Mouse (Mus musculus) midbrain, embryonic 11.5 days (tissue): ENCODE results near the gene Gm10570. TPM values are rescaled to one million over a fixed set of nuclear protein-coding genes. Genes with fewer than 3 reads are reported as not detected.

Source experiments
- ATAC-seq: fragments of 200-750 bp; cut with Nextera tagmentation; 2 replicates; pipeline ENCODE4 v1.8.0; 2017; ENCODE audit warnings: moderate TSS enrichment, moderate library complexity; ENCODE audit not compliant: low FRiP score
- DNase-seq: peaks from one replicate; pipeline ENCODE4 v3.0.0; 2015; ENCODE audit warnings: low spot score; ENCODE audit errors: missing footprints
- H3K27ac ChIP-seq: fragments of 300-500 bp; sonication (generic); 2 replicates; pipeline ENCODE4 v1.5.1; 2014; ENCODE audit warnings: low read depth, low read length
- H3K27me3 ChIP-seq: fragments of 300-500 bp; sonication (generic); 2 replicates; pipeline ENCODE4 v1.6.1; 2014; ENCODE audit warnings: mild to moderate bottlenecking, low read length, moderate library complexity, mixed read lengths; ENCODE audit not compliant: control insufficient read depth, insufficient read depth
- H3K36me3 ChIP-seq: fragments of 300-500 bp; sonication (generic); 2 replicates; pipeline ENCODE4 v1.6.1; 2014; ENCODE audit warnings: mild to moderate bottlenecking, low read length, moderate library complexity, mixed read lengths; ENCODE audit not compliant: control insufficient read depth, insufficient read depth
- H3K4me1 ChIP-seq: fragments of 300-500 bp; sonication (generic); 2 replicates; pipeline ENCODE4 v1.6.1; 2014; ENCODE audit warnings: low read length; ENCODE audit not compliant: control insufficient read depth, insufficient read depth
- H3K4me2 ChIP-seq: fragments of 300-500 bp; sonication (generic); 2 replicates; pipeline ENCODE4 v1.6.1; 2014; ENCODE audit warnings: mild to moderate bottlenecking, moderate library complexity
- H3K4me3 ChIP-seq: fragments of 300-500 bp; sonication (generic); 2 replicates; pipeline ENCODE4 v1.5.1; 2014; ENCODE audit warnings: low read depth, low read length
- H3K9ac ChIP-seq: fragments of 300-500 bp; sonication (generic); 2 replicates; pipeline ENCODE4 v1.6.1; 2014; ENCODE audit warnings: low read length
- H3K9me3 ChIP-seq: fragments of 300-500 bp; sonication (generic); 2 replicates; pipeline ENCODE4 v1.6.1; 2016; ENCODE audit warnings: low read length; ENCODE audit not compliant: control insufficient read depth
- WGBS: fragments of 180-500 bp; shearing (Covaris S2); extraction: QIAGEN DNeasy Blood & Tissue Kit; methylation state at CpG from one replicate; pipeline ENCODE4 v1.1.7; 2014; 5-methylcytosine and 5-hydroxymethylcytosine counted together
- polyA plus RNA-seq: library from polyadenylated mRNA; unstranded; fragments of >200 nt; fragmentation: Nextera tagmentation; extraction: Ambion mirVana; gene quantifications from 2 replicates; pipeline ENCODE4 v1.2.1, GENCODE M21; 2014

The Gm10570 gene
- polyA plus RNA-seq, 1 experiment from 2014 or later = not detected

DNA sequence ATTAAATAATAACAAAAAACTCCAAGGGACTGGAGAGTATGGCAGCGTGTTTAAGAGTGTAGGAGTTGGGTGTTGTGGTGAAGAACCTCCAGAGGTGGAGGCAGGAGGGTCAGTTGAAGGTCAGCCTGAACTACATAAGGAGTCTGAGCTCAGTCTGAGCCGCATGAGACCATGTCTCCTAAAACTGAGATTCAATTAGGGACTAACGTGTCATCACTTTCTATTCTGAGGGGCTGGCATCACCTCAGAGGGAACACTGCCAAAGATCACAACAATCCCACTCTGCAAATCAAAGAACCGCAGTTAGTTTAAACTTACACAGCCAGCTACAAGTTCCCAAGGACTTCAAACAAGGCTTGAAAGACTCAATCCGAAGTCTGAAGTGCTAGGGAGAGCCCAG lies 15.1 kb upstream of the Gm10570 start:
- H3K9me3 ChIP-seq = no peaks in the 10 kb centered on the region
- DNase-seq (no peak), ATAC-seq (no peak)
- H3K36me3 ChIP-seq = peaks cover 13% of the 10 kb centered on the region
- no peak overlapping the region for H3K27ac ChIP-seq
- no peaks in the 10 kb centered on the region for H3K27me3 ChIP-seq
- no peak overlapping the region for H3K4me3 ChIP-seq
- no peak overlapping the region for H3K9ac ChIP-seq
- H3K4me1 ChIP-seq = no peaks in the 10 kb centered on the region
- WGBS = 91% methylated on average over 5 of the region's 5 CpGs
- H3K4me2 ChIP-seq = no peak overlapping the region

DNA sequence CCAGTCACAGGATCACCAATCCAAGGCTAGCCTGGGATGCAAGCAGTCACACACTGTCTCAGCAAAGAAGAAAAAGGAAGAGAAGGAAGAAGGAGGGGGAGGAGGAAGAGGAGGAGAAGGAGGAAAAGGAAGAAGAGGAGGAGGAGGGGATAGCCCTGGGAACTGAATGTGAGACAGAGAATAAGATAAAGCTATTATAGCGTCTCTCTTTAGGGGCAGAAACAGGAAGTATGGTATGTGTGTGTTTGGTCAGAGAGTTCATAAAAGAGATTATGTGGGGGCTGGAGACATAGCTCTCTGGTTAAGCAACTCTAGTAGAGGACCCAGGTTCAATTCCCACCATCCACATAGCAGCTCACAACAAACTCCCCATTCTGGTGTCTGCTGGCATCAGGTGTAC lies 14.7 kb upstream of the Gm10570 start:
- Histone ChIP-seq H3K4me2 (no peak overlapping the region), H3K9ac (no peak overlapping the region), H3K27ac (no peak overlapping the region), H3K27me3 (no peaks in the 10 kb centered on the region), H3K4me3 (no peak overlapping the region), H3K36me3 (peaks cover 13% of the 10 kb centered on the region), H3K4me1 (no peaks in the 10 kb centered on the region), H3K9me3 (no peaks in the 10 kb centered on the region)
- DNase-seq (no peak), ATAC-seq (no peak)
- 100% methylated on average over 1 of the region's 1 CpGs for WGBS

DNA sequence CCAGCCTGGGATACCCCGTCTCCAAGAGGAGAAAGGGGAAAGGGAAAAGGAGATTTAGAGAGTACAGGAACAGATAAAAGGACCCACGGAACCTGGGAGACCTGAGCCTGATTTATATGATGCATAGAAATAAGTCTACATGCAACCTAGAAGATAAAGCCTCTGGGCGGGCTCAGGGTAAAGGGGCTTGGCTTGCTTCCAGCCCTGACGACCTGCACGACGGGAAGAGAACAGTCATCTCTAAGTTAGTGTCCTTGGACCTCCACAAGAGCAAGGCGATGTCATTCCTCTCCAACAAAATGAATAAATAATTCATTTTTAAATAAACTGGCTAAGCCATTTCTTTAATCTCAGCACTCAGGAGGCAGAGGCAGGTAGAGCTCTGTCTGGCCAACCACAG lies 14.1 kb upstream of the Gm10570 start:
- Histone ChIP-seq H3K4me3 (no peak overlapping the region), H3K4me2 (no peak overlapping the region), H3K27ac (no peak overlapping the region), H3K4me1 (no peaks in the 10 kb centered on the region), H3K36me3 (peaks cover 10% of the 10 kb centered on the region), H3K9me3 (no peaks in the 10 kb centered on the region), H3K9ac (no peak overlapping the region), H3K27me3 (no peaks in the 10 kb centered on the region)
- DNase-seq (no peak), ATAC-seq (no peak)
- WGBS = 92% methylated on average over 7 of the region's 7 CpGs

DNA sequence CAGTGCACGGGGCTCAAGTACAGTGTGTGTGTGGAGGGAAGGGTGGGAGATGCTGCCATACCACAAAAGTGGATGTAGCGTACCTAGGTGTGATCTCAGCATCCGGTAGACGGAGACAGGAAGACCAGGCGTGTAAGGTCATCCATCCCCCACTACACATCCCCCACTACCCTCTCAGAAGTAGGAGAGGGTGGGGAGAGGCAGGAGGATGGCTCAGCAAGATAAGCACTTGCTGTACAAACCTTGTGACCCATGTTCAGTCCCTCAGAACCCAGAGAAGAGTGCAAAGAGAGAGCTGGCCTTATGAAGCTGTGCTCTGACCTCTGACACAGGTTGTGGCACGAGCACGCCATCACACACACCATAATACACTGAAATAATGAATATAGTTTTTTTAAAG lies 13.2 kb upstream of the Gm10570 start:
- peaks cover 8% of the 10 kb centered on the region for H3K36me3 ChIP-seq
- WGBS = 89% methylated on average over 7 of the region's 7 CpGs
- DNase-seq = no peak

DNA sequence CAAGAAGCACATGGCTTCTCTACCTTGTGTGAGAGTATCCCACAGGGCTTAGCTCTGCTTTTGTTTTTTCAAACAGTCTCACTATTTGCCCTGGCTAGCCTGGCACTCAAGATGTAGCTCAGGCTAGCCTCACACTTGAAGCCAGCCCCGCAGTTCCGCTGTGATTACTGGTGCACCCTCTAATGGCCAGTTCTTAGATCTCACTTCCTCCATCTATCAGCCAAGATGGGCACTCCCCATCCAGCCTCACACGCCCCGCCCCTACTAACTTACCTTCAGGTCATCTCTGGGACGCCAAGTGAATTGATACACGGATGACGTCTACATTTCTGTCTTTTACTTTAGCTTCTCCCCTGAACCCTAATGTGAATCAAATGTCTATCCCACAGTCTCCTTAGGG lies 11.1 kb upstream of the Gm10570 start:
- Histone ChIP-seq H3K4me2 (no peak overlapping the region), H3K4me1 (no peaks in the 10 kb centered on the region), H3K9ac (no peak overlapping the region), H3K27me3 (no peaks in the 10 kb centered on the region), H3K27ac (no peak overlapping the region), H3K36me3 (peaks cover under 1% of the 10 kb centered on the region), H3K4me3 (no peak overlapping the region), H3K9me3 (no peaks in the 10 kb centered on the region)
- ATAC-seq = no peak
- 85% methylated on average over 7 of the region's 7 CpGs for WGBS
- DNase-seq = no peak

More for the DNA sequence above, 13.2 kb upstream of the Gm10570 start:
- Histone ChIP-seq H3K4me1 (no peaks in the 10 kb centered on the region), H3K9ac (no peak overlapping the region), H3K4me3 (no peak overlapping the region), H3K27ac (no peak overlapping the region), H3K4me2 (no peak overlapping the region), H3K27me3 (no peaks in the 10 kb centered on the region), H3K9me3 (no peaks in the 10 kb centered on the region)
- no peak for ATAC-seq

DNA sequence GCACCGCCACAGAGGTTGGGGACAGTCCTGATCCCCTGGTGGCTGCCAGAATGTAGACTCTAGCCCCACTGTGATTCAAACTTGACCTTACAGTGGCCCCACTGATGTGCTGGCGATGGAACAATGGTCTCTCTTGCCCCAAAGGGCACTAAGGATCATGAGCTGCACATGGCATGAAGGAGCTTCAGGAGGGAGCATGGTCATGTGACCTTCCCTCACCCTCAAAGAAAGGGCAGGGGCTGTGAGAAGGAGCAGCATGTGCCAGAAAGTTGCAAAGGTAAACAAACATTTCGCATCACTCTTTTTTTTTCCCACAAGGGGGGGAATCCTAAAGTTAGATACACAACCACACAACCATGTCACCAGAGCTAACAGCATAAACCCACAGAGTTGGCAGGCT lies 9.6 kb upstream of the Gm10570 start:
- Histone ChIP-seq H3K27me3 (no peaks in the 10 kb centered on the region), H3K9me3 (no peaks in the 10 kb centered on the region), H3K4me3 (no peak overlapping the region), H3K4me2 (no peak overlapping the region), H3K27ac (no peak overlapping the region), H3K36me3 (no peaks in the 10 kb centered on the region; the same call in 1 of the 2 replicates), H3K9ac (no peak overlapping the region), H3K4me1 (no peaks in the 10 kb centered on the region)
- ATAC-seq = no peak
- 68% methylated on average over 3 of the region's 3 CpGs for WGBS
- DNase-seq = no peak

DNA sequence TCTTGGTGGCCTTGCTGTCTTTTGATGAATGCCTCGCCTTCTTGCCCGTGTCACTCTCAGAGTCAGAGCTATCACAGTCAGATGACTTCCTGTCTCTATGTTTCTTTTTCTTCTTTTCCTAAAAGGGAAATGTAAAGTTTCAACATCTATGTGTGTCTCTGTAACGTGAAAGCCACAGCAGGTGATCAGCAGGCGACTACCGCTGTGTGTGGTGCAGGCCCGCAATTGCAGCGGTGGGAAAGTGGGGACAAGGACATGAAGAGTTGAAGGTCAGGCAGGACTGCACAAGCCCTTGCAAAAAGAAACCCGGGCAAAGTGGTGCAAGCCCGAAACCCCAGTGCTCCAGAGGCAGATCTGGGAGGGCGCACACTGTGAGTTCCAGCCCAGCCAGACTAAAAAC lies 8.2 kb upstream of the Gm10570 start:
- H3K27ac ChIP-seq = no peak overlapping the region
- ATAC-seq (no peak), DNase-seq (no peak)
- H3K4me1 ChIP-seq = no peaks in the 10 kb centered on the region
- 78% methylated on average over 10 of the region's 10 CpGs for WGBS
- H3K4me3 ChIP-seq = no peak overlapping the region
- H3K9me3 ChIP-seq = no peaks in the 10 kb centered on the region
- H3K36me3 ChIP-seq = no peaks in the 10 kb centered on the region; the same call in 1 of the 2 replicates
- no peaks in the 10 kb centered on the region; the same call in 1 of the 2 replicates for H3K27me3 ChIP-seq
- H3K4me2 ChIP-seq = no peak overlapping the region
- no peak overlapping the region for H3K9ac ChIP-seq

DNA sequence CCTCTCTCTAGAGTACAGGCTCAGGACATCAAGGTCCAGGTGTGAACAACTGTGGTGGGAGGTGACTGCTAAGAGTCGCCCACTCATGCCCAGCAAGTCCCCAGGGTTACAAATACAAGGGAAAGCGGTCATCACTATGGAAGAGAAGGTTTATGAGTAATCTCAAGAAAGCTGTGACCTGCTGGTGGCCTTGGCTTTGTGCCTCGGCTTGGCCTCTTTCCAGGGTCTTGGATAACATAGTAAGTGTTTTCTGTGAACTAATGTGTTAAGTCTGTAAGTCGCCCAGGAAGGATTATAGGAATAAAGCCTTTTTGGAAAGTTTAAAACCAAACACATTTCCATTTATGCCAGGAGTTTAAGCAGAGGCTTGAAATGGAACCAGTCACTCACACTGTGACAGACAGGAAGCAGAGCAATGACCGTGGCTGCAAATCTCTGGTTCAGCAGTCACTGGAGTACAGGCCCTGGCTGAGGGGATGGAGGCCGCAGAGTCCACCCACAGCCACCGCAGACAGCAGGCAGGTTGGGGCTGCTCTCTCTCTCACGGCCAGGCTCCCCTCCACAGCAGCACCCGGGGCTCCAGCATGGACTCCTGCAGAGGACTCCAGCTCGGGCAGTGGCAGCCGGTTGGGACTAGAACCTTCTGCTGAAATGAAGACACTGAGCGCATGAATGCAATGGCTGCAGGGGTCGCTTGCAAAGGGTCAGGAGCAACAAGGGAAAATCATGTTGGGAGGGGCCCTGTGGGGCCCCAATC lies 7.5 kb upstream of the Gm10570 start:
- Histone ChIP-seq H3K9me3 (no peaks in the 10 kb centered on the region), H3K4me3 (no peak overlapping the region), H3K4me2 (no peak overlapping the region), H3K27ac (no peak overlapping the region), H3K9ac (no peak overlapping the region), H3K27me3 (no peaks in the 10 kb centered on the region; the same call in 1 of the 2 replicates), H3K36me3 (no peaks in the 10 kb centered on the region; the same call in 1 of the 2 replicates), H3K4me1 (no peaks in the 10 kb centered on the region)
- WGBS = 78% methylated on average over 13 of the region's 13 CpGs
- DNase-seq = no peak
- no peak for ATAC-seq

DNA sequence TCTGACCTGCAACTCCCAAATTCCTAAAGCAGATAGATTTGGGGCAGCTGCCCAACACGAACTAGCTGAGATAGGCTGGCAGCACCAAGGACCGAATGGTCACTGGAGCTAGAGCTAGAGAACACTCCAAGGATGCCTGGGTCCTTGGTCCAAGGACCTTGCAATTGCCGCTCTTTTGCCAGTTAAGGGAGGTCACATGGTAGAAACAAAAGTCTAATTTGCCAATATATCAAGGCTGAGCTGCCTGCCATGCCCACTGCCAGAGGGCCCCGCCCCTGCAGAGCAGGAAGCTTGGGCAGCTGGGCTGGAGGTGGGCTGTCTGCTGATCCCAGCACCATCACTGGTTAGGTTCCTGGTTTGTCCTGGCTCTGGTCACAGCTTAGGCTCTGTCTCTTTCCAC lies 5.1 kb upstream of the Gm10570 start:
- Histone ChIP-seq H3K4me3 (no peak overlapping the region), H3K9me3 (no peaks in the 10 kb centered on the region), H3K27ac (no peak overlapping the region), H3K4me2 (no peak overlapping the region), H3K36me3 (no peaks in the 10 kb centered on the region), H3K4me1 (peaks cover 6% of the 10 kb centered on the region), H3K9ac (no peak overlapping the region), H3K27me3 (peaks cover 19% of the 10 kb centered on the region)
- WGBS = 93% methylated on average over 4 of the region's 4 CpGs
- DNase-seq (no peak), ATAC-seq (no peak)
